Mouse (Mus musculus): ENCODE measurements around the gene Olfr1184.
"Not testable (repeated sequence)": the region's sequence is repeated elsewhere in the genome, so short reads cannot be mapped to it uniquely, and the experiment has no call there.

Gene Olfr1184

DNA sequence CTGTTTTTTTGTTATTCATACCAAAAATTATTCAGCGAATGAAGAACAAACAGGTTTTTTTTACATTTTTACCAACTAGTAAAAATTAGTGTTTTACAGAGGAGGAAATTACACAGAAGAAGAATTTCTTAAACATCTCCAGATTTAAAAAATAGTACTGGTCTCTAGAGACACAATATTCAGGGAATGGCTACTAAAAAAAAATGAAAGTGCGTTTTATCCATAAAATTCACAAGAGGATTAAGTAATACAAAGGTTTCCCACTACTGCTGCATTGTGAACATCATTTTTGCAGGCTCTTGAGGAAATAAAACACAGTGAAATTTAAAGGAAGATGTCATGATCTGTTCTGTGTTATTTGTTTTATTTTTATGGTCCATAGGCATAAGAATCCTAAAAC lies at the start of gene Olfr1184:
TSS of gene Olfr1184 (plus strand) at position 301 of the 400 bp plus-strand sequence.
- DNase-seq (ENCODE audit: low read depth, low spot score), result no peak

DNA sequence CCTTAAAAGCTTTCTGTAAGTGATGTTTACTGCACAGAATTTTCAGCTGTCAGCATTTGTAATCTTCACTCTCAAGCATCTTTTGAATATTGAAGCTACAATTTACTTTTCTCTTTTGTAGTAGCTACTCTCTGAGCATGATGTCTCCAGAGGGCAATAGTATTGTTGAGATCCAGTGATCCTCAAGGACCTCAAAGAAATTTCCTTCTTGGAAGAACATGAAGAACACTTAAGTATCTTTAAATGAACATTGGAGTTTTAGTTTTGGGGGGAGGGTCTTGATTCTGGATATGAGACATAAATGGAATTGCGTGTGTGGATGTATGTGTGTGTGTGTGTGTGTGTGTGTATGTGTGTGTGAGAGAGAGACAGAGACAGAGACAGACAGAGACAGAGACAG lies 34.4 kb upstream of the Olfr1184 start, which contains the start of gene Gm13757:
TSS of gene Gm13757 (minus strand) at position 101 of the 400 bp plus-strand sequence.
- no peak for DNase-seq (ENCODE audit: low read depth, low spot score)

DNA sequence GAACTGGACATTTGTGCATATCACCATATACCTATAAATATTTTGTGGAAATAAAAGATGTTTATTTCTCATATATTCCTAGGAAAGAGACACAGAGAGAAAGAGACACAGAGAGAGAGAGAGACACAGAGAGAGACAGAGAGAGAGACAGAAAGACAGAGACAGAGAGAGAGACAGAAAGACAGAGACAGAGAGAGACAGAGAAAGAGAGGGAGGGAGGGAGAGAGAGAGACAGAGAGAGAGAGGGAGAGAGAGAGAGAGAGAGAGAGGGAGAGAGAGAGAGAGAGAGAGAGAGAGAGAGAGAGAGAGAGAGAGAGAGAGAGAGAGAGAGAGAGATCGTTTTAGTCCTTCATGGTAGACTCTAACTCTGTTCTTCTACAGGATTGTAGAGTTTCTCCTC lies 28.8 kb upstream of the Olfr1184 start, which contains the start of gene Olfr1183:
TSS of gene Olfr1183 (plus strand) at position 301 of the 400 bp plus-strand sequence.
- DNase-seq (ENCODE audit: low read depth, low spot score), result not testable (repeated sequence)

DNA sequence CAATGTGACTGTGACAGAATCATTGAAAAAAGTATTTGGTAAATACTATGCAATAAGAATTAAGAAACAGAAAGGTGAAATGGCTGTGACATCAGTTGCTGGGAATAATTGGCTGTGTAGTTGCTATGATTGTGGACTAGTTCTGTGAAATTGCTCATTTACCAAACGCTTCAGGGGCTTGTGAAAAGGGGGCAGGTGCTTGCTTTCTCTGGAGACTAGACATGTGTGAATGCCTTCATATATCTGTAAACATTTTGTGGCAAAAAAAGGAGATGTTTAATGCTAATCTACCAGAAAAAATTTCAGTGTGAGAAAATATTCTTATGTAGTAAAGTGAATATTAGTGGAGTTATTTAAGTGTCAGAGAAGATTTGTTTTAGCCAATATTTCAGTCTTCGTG lies 9.6 kb downstream of the Olfr1184 start, which contains the start of gene Olfr1185-ps1:
TSS of gene Olfr1185-ps1 (plus strand) at position 301 of the 400 bp plus-strand sequence.
- DNase-seq (ENCODE audit: low read depth, low spot score), result no peak

DNA sequence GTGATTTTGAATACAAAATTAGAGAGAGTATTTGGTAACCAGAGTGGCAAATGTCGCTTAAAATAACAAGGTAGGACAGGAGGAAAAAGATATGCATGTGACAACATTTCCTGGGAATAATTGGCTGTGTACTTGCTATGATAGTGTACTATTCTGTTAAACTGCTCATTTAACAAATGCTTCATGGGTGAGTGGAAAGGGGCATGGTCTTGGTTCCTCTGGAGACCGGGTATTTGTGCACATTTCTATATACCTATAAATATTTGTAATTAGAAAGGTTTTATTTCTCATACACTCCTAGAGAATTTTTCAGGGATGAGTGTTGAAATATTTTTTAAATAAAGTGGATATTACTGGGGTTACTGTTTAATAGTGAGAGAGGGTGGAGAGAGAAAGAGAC lies 34.9 kb downstream of the Olfr1184 start, which contains the start of gene Olfr1186:
TSS of gene Olfr1186 (plus strand) at position 301 of the 400 bp plus-strand sequence.
- DNase-seq (ENCODE audit: low read depth, low spot score), result no peak

DNA sequence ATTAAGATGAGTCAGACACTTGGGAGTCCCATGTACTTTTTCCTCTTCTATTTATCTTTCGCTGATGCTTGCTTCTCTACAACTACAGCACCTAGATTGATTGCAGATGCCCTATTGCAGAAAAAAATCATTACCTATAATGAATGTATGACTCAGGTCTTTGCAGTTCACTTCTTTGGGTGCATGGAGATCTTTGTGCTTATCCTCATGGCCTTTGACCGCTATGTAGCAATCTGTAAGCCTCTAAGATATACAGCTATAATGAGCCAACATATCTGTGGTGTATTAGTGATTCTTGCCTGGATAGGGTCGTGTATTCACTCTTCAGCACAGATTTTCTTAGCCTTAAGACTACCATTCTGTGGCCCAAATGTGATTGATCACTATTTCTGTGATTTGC lies 42.3 kb downstream of the Olfr1184 start:
- DNase-seq (ENCODE audit: low read depth, low spot score), result no peak

All from WW6 (cell line).